In genomic region chr2:7578196-7578595, GRCm38 (mm10) we compare ENCODE assay signal across 13 mouse cellular contexts.
"Had no signal": no experiment of that assay in that cellular context is flagged by ENCODE, and none has a peak within 500 bp of the region (broad histone marks: within the 10 kb centered on the region; RNA-seq: fewer than 3 reads in every experiment).

No protein-coding gene starts in this region.

- DNase-seq: kidney, adult 18-20 months; kidney, postnatal 10 days; kidney, postnatal 4 days; lung, adult 2 months; lung, postnatal 36 days; thymus, adult 18-20 months; thymus, postnatal 14 days had no signal

- H3K9ac ChIP-seq: liver, embryonic 15.5 days; midbrain, embryonic 13.5 days had no signal

- H3K4me1 ChIP-seq: limb, embryonic 10.5 days; liver, embryonic 15.5 days; midbrain, embryonic 13.5 days had no signal

- H3K4me2 ChIP-seq: liver, embryonic 11.5 days; liver, embryonic 15.5 days; midbrain, embryonic 13.5 days had no signal

- ATAC-seq: lung, postnatal 0 days; midbrain, embryonic 13.5 days had no signal

- H3K4me3 ChIP-seq: limb, embryonic 10.5 days; liver, embryonic 15.5 days; midbrain, embryonic 13.5 days had no signal

- H3K27me3 ChIP-seq: liver, embryonic 15.5 days; midbrain, embryonic 13.5 days had no signal

- H3K9me3 ChIP-seq: limb, embryonic 10.5 days; liver, embryonic 15.5 days; midbrain, embryonic 13.5 days had no signal

- H3K36me3 ChIP-seq: limb, embryonic 10.5 days; liver, embryonic 15.5 days; midbrain, embryonic 13.5 days had no signal

- H3K27ac ChIP-seq: limb, embryonic 10.5 days; liver, embryonic 15.5 days; midbrain, embryonic 13.5 days; stomach, postnatal 0 days had no signal
